Comparison of ENCODE assay signal across 7 mouse cellular contexts in the genomic region with DNA sequence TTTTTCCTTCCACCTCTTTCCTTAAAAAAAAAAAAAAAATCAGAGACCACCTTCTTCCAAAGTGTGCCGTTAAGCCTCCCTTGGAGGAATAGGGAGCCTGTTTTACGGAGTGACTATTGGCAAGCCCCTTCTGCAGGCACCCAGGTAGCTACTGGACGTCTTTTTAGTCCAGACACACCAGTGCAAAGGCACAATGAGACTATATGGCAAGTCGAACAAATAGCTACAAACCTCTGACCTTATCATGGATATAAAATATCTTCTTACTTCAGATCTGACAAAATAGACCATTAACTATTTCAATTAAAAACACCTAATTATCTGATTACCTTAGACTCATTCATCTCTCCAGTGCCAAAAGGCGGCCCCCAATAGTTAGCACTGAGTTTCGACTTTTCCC. TPM values are rescaled to one million over a fixed set of nuclear protein-coding genes. Genes with fewer than 3 reads are reported as not detected.
DNase-seq lines count a peak whose midpoint lies in the region; ATAC-seq and TF ChIP-seq lines count a peak whose summit lies in the region.

No protein-coding gene starts in this region.

- no peak for TF ChIP-seq CTCF in lung, adult 2 months (IDR thresholded peaks at IDR 0.05; ENCODE audit: insufficient read depth, low read length)

- no peak for DNase-seq in lung, adult 2 months
- DNase-seq in lung, adult 18-20 months, result no peak
- DNase-seq in B cell, adult 2 months, result no peak
- DNase-seq in urinary bladder, postnatal 25 days (ENCODE audit: low spot score), result no peak

- no peaks in the 10 kb centered on the region for H3K36me3 ChIP-seq in forebrain, embryonic 12.5 days (replicated peaks)
- no peaks in the 10 kb centered on the region for H3K36me3 ChIP-seq in intestine, embryonic 15.5 days
- no peaks in the 10 kb centered on the region for H3K36me3 ChIP-seq in neural tube, embryonic 15.5 days

- 29% methylated on average over 6 of the region's 6 CpGs for WGBS in lung, adult 2 months
- 2% methylated on average over 6 of the region's 6 CpGs for WGBS in forebrain, embryonic 12.5 days
- WGBS in intestine, embryonic 15.5 days, result 20% methylated on average over 6 of the region's 6 CpGs
- 7% methylated on average over 6 of the region's 6 CpGs for WGBS in neural tube, embryonic 15.5 days

- H3K27ac ChIP-seq in forebrain, embryonic 12.5 days, result no peak overlapping the region
- no peak overlapping the region for H3K27ac ChIP-seq in intestine, embryonic 15.5 days
- H3K27ac ChIP-seq in neural tube, embryonic 15.5 days (replicated peaks), result peak overlapping the region; percentile 85

- peak overlapping the region; percentile 72 for H3K4me2 ChIP-seq in forebrain, embryonic 12.5 days
- H3K4me2 ChIP-seq in intestine, embryonic 15.5 days (replicated peaks), result peak overlapping the region; percentile 80
- H3K4me2 ChIP-seq in neural tube, embryonic 15.5 days, result peak overlapping the region; percentile 84

- peak overlapping the region; percentile 8 for H3K4me3 ChIP-seq in lung, adult 2 months (replicated peaks; ENCODE audit: extremely low read depth, low read depth, low read length)
- H3K4me3 ChIP-seq in forebrain, embryonic 12.5 days (replicated peaks), result 0 out of 2 replicates have a peak overlapping the region, but pooled peaks have one; percentile 11
- H3K4me3 ChIP-seq in intestine, embryonic 15.5 days (replicated peaks), result peak overlapping the region; percentile 48; the same call in 1 of the 2 replicates
- H3K4me3 ChIP-seq in neural tube, embryonic 15.5 days (replicated peaks), result peak overlapping the region; percentile 54

- no peak overlapping the region for H3K9ac ChIP-seq in forebrain, embryonic 12.5 days
- no peak overlapping the region for H3K9ac ChIP-seq in intestine, embryonic 15.5 days
- H3K9ac ChIP-seq in neural tube, embryonic 15.5 days (replicated peaks), result no peak overlapping the region

- no peaks in the 10 kb centered on the region; the same call in 1 of the 2 replicates for H3K4me1 ChIP-seq in lung, adult 2 months (ENCODE audit: control insufficient read depth, insufficient read depth, low read length)
- H3K4me1 ChIP-seq in forebrain, embryonic 12.5 days, result peaks cover 31% of the 10 kb centered on the region
- peaks cover 6% of the 10 kb centered on the region; the same call in 1 of the 2 replicates for H3K4me1 ChIP-seq in intestine, embryonic 15.5 days (replicated peaks)
- peaks cover 36% of the 10 kb centered on the region for H3K4me1 ChIP-seq in neural tube, embryonic 15.5 days

- H3K27me3 ChIP-seq in forebrain, embryonic 12.5 days, result no peaks in the 10 kb centered on the region
- 0 out of 2 replicates have a peak, but pooled peaks cover 8% of the 10 kb centered on the region for H3K27me3 ChIP-seq in intestine, embryonic 15.5 days (replicated peaks)
- H3K27me3 ChIP-seq in neural tube, embryonic 15.5 days (replicated peaks), result no peaks in the 10 kb centered on the region

- no peak for TF ChIP-seq POLR2A in lung, adult 2 months (IDR thresholded peaks at IDR 0.05; ENCODE audit: borderline replicate concordance, extremely low read depth, low read depth, low read length)

- no peak for ATAC-seq in forebrain, embryonic 12.5 days (ENCODE audit: low FRiP score)
- no peak for ATAC-seq in intestine, embryonic 15.5 days
- no peak for ATAC-seq in neural tube, embryonic 15.5 days (ENCODE audit: low FRiP score)

- H3K9me3 ChIP-seq in forebrain, embryonic 12.5 days, result no peaks in the 10 kb centered on the region
- H3K9me3 ChIP-seq in intestine, embryonic 15.5 days, result no peaks in the 10 kb centered on the region
- H3K9me3 ChIP-seq in neural tube, embryonic 15.5 days (replicated peaks), result no peaks in the 10 kb centered on the region

RNA-seq across cellular contexts. Expression of a gene that starts 2.0 kb away (rescaled TPM):
- 26.1 and 59.0 TPM in 2 replicates for polyA plus RNA-seq in lung, adult 2 months (2012; rRNA removed)
- 63.3 and 74.3 TPM in 2 replicates for polyA plus RNA-seq in forebrain, embryonic 12.5 days (2016; fragmentation: Nextera tagmentation; extraction: Ambion mirVana)
- polyA plus RNA-seq in intestine, embryonic 15.5 days (2015; fragmentation: Nextera tagmentation; extraction: Ambion mirVana), result 34.5 and 37.4 TPM in 2 replicates
- polyA plus RNA-seq in neural tube, embryonic 15.5 days (2015; fragmentation: Nextera tagmentation; extraction: Ambion mirVana), result 40.5 and 41.1 TPM in 2 replicates
